Mouse (Mus musculus): Measurements from ENCODE around the gene Olfr70.

Olfr70 gene

DNA sequence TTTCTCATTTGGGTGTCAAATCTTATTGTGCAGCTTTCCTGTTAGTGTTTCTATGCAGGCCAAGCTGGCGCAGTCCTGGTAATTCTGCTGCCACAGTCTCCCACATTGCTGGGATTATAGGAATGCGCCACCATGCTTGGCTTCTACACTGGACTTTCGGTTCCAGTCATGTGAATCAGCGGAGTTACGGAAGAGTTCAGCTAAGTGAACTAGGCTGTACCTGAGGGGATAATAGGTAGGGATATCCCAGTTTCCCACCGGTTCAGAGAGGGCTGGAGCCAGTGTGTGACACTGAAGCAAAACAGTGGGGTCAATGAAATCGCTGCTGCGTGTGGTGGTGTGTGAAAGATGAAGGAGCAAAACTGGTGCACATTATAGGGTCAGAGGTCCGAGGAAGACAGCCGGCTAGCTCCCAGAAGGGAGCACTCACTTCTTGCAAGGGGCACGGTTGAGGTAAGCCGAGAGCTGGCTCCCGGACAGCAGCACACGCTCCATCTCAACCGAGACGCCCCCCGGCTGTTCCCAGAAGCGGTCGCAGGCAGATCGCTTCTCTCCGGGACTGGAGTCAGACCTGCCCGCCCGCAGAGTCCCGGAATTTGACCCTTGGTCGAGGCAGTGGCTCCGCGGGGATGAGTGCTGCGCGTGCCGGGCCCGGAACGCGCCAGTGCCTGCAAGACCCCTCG lies 44.8 kb downstream of the Olfr70 start:
- no peak for DNase-seq (ENCODE audit: low spot score)

DNA sequence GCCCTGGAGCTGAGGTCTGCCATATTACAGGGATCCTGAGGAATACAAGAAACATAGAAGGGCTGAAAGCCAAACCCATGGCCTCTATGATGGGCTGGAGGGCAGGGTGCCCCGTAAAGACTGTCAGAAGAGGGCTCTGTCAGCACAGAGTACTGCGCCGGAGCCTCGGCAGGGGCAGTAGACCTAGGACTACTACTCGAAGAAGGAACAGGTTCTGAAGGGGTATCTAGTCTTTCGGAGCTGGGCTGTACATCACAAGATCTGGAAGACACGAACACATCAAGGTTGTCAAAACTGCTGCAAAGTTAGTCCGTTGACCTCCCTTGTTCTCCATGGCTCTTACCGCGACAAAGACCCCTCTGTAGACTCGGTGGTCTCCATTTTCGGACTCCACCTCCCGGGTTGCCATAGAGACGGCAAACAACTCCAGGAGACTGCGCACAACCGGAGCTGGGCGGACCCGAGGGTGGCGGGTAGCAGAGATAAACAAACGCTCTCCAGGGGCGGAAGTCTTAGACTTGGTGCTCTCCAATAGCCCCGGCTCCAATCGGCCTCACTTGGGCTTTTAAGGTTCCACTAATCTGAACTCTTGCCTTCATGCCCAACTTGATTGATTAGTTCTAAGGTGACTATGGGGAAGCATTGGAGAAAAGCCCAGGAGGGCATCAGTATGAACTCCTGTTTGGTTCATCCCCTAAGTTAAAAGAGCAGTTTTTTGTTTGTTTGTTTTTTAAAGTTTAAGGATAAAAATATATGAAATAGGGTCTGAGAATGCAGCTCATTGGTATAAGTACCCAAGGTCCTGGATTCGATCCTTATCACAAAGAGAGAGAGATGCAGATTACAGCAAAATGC lies 47.2 kb downstream of the Olfr70 start, which contains the start of gene Spag8:
TSS of gene Spag8 (minus strand) at position 434 of the 855 bp plus-strand sequence.
- peak; percentile 61 for DNase-seq (ENCODE audit: low spot score)

DNA sequence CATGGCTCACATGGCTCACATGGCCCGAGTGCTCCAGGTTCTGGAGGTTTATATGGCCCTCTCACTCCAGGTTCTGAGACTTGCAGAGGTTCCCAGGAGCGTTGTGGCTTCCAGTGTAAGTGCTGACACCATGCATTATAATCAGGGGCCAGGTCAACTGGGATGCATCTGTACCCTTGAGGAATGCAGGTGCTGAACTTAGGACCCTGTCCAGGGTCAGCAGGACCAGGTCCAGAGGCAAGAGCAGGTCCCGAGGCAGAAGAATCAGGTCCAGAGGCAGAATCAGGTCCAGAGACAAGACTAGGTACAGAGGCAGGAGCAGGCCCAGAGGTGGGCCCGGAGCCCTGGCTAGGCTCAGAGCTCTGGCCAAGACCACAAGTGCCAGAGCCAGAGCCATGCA lies 47.9 kb downstream of the Olfr70 start:
- no peak for DNase-seq (ENCODE audit: low spot score)

DNA sequence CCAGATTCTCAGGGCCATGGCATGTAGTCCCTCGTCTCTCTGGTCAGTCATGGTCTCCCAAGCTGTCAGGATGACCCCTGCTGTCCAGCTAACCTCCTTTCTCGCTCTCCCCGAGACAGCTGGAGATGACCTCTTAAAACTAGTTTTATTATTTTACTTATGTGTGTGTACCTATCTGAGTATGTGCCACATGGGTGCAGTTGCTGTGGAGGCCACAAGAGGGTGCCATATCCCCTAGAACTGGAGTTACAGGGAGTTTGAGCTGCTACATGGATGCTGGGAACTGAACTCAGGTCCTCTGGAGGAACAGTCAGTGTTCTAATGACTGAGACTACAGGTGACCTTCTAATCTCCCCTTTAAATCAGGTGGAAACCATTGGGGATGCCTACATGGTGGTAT lies 50.8 kb downstream of the Olfr70 start:
- no peak for DNase-seq (ENCODE audit: low spot score)
